Mouse (Mus musculus) spleen, postnatal 14 days (tissue): ENCODE measurements around the gene Dffa.
"Not testable (repeated sequence)": the region's sequence is repeated elsewhere in the genome, so short reads cannot be mapped to it uniquely, and the experiment has no call there.

ENCODE experiments used
- DNase-seq, 2 experiments: peaks; one replicate each; pipeline ENCODE4 v3.0.0; 2021 to 2022; ENCODE audit warnings: low spot score in 2 of 2

The Dffa gene

DNA sequence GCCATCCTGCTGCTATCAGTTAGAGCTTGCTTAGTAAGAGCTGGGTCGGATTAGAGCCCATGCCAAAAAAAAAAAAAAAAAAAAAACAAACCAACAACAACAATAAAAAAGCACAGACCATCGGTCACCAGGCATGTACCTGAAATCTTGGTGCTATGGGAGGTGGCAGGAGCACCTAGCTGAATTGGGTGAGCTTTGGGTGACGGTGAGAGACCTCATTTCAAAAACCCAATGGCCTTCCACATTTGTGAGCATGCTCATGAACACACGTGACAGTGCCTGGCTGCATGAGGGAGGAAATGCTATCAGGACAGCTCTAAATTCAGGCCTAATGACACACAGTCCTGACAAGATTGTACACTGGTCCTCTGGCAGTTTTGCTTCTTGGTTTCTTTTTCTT is 44.1 kb downstream of the Dffa start:
- no peak for DNase-seq

GRCm38 (mm10) chr4:149149196-149149595 is 45.2 kb downstream of the Dffa start:
- no peak for DNase-seq

DNA sequence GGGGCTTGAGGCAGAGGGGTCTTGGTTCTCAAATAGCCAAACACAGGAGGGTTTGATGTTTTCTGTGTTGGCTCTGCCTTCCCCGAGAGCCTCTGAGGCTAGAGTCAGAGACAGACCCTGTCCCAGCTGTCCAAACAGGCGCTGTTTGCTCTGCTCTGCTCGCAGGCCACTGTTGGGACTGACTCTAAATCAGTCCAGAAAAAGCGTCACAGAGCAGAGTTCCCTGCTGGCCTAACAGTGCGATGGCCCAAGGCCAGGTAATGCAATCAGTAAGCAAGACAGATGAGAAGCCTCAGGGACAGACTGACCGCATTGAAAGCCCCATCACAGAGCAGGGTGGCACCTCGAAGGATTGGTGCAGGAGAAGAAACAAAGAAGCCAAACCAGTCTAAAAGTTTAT is 45.7 kb downstream of the Dffa start:
- no peak for DNase-seq

DNA sequence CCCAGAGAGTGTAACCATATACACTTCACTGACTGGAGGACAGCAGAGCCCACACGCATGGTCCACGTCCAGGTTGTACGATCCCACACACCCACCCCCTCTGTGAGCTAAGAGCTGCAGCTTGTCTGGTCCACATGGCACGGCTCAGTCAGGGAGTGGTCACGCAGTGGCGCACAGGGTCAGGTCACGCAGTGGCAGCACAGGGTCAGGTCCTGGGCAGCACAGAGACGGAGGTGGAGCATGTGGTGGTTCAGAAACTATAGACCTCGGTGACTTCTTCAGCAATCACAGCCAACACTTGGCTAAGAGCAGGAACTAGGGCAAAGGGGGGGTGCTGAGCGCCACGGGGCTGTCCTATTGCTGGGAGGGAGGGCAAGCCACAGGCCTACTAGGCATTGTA is 46.3 kb downstream of the Dffa start:
- DNase-seq: no peak

DNA sequence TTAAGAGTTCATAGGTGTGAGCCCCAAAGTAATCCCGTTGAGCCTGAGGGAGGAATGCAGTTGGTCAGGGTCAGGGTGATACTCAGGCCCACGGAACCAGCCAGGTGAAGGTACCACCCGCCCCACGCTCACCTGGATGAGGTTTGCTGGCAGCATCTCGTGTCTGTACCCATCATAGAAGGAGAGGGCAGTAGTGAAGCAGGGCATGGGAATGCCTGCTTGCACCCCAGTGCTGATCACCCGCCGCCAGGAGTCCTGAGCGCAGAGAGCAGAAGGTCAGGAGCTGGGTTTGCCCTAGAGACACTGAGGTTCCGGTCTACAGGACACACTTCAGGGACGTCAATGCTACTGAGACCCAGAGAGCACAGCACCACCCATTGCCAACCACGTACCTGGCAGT is 46.8 kb downstream of the Dffa start:
- DNase-seq: no peak

DNA sequence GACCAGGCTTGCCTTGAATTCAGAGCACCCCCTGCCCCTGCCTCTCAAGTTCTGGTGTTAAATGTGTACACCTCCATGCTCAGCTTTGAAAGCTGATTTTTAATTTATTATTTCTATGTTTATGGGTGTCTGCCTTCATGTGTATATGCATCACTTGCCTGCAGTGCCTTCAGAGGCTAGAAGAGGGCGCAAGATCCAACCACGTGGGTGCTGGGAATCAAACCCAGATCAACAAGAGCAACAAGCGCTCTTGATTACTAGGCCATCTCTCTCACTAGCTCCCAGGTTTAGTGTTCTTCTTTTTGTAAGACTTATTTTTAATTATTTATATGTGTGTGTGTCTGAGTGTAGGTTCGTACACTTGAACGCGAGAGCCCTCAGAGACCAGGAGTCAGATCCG is 50.9 kb downstream of the Dffa start:
- no peak for DNase-seq

DNA sequence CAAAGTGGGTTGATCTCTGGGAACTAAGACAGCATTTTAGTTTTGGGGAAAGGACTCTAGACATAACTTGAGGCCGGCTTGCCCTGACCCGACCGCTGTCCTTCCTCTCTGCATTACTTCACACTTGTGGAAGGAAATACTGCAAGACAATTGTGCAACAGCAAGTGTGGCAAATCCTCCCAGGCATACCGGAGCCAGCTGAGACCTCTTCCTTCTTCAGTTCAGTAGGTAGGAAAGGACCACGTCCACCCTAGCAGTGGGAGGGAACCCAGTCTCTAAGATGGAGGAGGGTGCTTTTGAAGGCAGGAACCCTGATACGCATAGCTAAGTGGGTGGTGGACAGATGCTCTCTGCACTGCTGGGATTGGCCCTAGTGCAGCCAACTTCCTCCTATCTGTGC is 51.8 kb downstream of the Dffa start:
- DNase-seq: no peak

DNA sequence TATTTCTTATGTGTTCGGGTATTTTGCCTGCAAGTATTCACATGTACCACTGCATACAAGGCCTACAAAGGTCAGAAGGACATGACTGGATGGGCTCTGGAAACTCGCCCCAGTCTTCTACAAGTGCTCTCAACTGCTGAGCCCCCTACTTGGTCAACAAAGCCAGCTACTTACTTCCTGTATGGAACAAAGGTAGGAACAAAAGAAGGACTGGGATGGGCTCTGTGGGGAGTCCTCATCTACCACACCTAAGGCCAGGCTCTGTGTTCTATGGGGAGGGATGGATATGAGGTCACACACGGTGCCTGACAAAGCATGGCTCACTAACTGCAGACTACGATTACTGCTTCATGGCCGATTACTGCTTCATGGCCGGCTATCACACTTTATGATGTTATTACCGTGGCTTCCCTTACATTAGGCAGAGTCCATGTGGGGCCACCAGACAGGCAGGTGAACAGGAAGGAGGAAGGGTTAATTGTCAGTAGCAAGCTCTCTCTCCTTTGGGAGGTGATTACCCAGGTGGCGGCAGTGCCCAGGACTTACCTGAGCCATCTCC is 53.5 kb downstream of the Dffa start:
- no peak for DNase-seq

DNA sequence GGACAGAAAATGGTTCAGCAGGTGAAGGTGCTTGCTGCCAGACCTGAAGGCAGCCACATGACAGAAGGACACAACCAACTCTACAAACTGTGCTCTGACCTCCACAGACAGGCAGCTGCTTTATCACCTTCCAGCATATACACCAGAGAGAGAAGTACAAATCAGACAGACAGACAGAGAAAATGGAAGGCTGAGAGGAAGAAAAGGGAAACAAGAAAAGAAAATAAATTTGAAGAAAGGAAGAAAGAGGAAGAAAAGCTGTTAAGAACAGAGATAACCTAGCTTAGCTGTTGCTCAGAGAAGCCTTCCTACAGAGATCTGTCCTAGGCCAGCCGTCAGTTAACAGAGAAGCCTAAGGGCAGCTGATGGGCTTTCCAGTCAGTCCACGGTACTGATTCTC is 55.3 kb downstream of the Dffa start:
- no peak for DNase-seq

GRCm38 (mm10) chr4:149159891-149160290 is 55.9 kb downstream of the Dffa start:
- DNase-seq: no peak

DNA sequence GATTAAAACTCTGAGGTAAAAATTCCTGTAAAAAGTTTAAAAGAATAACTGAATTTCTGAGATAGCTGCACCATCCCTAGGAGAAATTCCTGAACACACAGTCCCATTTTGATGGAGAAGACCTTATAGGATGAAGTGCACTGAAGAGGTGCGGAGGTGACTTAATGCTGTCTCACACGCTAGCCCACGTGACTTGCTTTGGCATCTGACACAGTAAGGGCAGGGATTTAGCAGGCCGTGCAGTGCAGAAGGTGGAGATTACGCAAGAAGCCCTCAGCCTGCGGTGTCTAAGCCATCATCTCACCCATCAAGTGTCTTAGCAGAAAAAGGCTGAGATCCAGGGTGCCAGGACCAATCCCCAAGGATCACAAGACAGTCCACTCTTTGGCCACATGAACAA is 57.2 kb downstream of the Dffa start:
- DNase-seq: no peak

DNA sequence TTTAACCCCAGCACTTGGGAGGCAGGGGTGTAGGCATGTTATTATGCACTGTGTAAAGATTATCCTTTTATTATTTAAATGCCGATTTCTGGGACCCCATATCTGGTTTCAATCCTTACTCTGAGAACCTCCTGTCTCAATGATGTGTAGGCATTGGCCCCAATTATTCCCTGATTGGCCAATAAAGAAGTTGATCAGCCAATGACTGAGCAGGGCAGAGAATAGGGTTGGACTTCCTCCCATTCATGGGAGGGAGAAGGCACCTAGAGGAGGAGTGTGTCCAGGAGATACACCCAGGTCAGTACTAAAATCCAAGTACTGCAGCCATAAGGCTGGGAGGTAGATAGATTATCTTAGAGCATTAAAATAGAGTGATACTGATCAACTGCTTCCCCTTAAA is 59.2 kb downstream of the Dffa start:
- DNase-seq: no peak

DNA sequence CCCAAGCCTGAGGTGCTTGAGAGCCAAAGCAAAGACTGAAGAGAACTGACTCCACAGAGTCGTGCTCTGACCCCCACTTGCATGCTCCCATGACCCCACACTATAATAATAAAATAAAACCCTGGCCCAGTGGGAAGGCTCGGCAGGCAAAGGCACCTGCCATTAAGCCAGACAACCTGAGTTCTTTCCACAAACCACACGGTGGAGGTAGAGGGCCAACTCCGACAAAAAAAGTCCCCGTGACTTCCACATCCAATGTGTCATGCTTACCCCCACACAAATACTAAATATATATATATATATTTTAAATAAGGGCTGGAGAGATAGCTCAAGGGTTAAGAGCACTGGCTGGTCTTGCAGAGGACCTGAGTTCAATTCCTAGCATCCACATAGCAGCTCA is 60.2 kb downstream of the Dffa start:
- DNase-seq: no peak

GRCm38 (mm10) chr4:149166215-149166946 is 62.4 kb downstream of the Dffa start, which contains the start of gene Pgd:
Gene Pgd (minus strand): TSS chr4:149166771.
- peak; percentile 90 to 91 for DNase-seq

DNA sequence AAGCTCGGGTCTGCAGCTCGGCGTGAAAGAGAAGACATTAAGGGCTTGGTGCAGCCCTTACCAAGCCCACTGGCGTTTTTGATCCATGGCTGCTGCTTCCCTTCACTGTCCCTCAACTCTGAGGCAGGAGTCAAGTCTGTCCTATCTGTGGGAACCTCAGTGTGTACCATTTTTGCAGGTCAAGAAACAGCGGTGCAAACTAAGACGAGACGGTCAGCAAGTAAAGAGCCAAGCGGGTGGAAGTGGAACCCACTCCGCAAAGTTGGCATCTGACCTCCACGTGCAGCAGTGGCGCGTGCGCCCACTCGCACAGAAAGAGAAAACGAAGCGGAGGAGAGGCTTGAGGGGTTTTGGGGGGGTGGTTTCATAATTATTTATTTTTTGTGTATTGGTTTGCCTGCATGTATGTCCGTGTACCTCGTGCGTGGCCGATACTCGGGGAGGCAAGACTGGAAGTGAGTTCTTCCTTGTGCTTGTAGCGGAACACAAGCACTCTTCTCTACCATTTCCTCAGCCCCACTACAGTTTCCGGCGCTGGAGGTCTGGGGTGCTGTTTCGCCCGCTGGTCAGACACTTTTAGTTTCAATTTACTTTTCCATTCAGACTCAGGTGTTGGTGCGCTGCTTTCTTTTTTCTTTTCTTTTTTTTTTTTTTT is 63.1 kb downstream of the Dffa start:
- DNase-seq: peak; percentile 24 to 37

GRCm38 (mm10) chr4:149168016-149168415 is 64.1 kb downstream of the Dffa start:
- no peak for DNase-seq

DNA sequence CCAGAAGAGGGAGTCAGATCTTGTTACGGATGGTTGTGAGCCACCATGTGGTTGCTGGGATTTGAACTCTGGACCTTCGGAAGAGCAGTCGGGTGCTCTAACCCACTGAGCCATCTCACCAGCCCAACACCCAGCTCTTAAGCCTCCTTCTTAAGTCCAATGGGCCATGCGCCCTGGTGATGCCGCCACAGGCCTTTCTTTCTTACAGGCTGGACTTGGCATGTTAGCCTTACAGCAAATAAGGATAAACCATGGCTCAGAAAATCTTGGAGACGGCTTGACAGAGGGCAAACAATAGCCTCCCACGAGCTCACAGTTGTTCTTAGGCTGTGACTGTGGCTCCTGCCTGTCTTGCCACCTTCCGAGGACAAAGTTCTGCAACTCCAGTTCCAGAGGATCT is 66.0 kb downstream of the Dffa start:
- not testable (repeated sequence) for DNase-seq
